Mouse (Mus musculus) naive thymus-derived CD4-positive, alpha-beta T cell, adult 2 months (primary cell): ENCODE data around the gene Arhgef26.

ENCODE experiments used
- DNase-seq: peaks from one replicate; pipeline ENCODE4 v3.0.0-alpha.2; 2011; ENCODE audit warnings: low read depth

The Arhgef26 gene

GRCm38 (mm10) chr3:62338044-62338443, at the start of gene Arhgef26:
Gene Arhgef26, plus strand, starts transcription at chr3:62338344.
- no peak for DNase-seq

- no peak for DNase-seq
These were observed 27.7 kb upstream of the Arhgef26 start for GRCm38 (mm10) chr3:62310493-62310892.

DNA sequence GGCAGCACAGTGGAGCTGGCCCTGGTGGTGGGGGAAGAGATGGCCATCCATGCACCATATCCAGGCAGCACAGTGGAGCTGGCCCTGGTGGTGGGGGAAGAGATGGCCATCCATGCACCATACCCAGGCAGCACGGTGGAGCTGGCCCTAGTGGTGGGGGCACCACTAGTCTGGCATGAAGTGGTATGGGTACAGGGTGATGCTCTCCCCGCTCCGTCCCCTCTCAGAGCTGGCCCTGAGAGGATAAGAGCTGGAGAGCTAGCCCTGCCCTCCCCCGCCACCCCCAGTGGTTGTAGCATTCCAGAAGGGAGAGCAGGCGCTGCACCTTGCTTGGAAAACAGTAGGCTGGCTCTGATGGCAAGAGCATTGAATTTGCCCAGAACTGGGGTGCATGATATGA, 26.9 kb upstream of the Arhgef26 start:
- DNase-seq: no peak

DNA sequence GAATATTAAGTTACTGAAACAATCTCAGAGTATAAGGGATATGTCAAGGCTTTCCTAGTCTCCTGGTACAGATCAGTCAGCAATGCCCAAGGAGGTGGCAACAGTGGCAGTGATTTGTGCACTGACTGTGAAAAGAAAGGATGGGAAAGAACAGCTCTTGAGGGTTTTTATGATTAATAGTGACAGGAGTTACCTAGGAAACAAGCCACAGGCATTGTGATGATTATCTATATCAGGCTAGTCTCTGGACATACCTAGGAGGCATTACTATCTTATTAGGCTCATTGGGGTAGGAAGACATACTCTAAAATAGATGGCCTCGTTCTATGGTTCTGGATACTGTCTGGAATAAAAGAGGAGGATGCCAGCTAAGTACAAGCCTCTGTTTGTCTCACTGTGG, 13.4 kb upstream of the Arhgef26 start:
- DNase-seq: no peak

DNA sequence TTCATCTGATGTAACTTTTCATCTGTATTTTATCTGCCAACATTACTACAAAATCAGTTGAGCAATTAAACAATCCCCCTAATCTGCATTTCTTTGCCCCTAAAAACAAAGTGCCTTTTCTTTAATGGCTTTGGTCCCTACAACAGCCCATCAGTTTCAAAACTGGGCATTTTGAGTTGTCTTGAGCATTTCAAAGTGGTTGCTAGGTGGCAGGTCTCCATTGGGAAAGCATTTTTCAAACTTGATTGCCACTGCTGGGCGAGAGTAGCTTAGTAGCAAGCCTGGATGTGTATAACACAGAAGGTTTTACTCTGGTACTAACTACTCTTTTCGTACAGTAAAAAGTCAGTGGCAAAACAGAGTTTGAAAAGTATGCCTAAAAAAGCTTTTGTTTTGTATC, 10.2 kb upstream of the Arhgef26 start:
- no peak for DNase-seq

GRCm38 (mm10) chr3:62338461-62338853, 313 bp downstream of the Arhgef26 start:
- no peak for DNase-seq

DNA sequence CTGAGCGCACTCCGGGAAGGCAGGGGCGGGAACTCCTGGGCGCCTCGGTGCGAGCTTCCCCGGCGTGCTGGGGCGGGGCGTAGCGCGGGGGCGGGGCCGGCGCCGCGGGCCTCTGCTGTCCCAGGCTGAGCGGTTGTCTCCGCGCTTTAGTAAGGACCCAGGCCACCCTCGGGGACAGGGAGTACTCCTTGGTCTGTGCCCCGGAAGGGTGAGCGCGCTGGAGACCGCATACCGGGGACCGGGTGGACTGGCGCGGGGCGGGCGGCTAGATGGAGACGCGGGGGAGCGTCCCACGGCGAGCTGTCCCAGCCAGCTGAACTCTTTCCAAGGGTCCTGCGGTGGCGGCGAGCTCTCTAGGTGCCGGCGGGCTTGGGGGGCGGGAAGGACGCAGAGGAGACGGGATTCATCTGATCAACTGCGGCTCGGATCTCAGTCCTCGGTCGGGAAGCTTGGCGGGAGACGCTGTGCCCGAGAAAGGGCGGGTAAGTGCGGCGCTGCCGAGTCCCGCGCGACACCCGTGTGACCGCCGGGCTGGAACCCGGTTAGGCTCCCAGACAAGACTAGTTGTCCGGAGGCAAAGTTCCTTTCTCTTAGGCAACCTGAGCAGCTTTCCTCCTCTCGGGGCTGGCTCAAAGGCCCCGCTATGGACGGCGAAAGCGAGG, 841 bp downstream of the Arhgef26 start:
- DNase-seq: no peak

- no peak for DNase-seq
These were observed 1.4 kb downstream of the Arhgef26 start for GRCm38 (mm10) chr3:62339516-62340051.

- DNase-seq: no peak
These were observed 2.1 kb downstream of the Arhgef26 start for GRCm38 (mm10) chr3:62340154-62340760.

- no peak for DNase-seq
These were observed 2.7 kb downstream of the Arhgef26 start for GRCm38 (mm10) chr3:62340861-62341260.

GRCm38 (mm10) chr3:62341496-62342205, 3.5 kb downstream of the Arhgef26 start:
- no peak for DNase-seq

DNA sequence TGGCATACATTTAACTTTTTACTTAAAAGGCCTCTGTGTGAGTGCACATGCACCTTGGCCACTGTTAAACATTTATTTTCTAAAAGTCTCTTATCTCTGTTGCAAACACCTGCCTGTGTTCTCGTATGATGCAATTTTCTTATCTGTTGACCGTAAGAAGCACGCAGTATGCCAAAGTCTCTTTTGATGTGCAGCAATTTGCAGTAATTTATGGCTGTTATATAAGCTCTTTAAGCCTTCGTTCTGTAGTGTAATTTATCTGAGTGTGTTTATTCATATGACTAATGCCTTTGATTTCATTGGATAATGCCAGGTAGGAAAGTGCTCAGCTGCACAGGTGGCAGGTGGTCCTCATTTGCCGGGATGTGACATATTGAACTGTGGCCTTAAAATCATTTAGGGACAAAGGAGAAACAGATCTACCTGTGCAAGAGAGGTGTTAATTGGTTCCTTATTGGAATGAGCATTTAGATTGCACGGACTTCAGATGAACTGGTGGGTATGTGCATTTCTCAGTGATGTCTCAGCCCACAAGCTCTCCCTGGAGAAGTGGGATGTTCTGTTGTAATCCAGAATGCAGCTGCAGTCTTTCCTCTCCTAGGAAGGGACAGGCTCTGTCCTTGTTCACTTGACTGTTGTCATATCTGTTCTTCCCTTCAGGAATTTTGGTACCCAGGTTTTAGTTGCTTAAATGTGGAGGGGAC, 10.5 kb downstream of the Arhgef26 start:
- no peak for DNase-seq

GRCm38 (mm10) chr3:62349218-62349897, 11.2 kb downstream of the Arhgef26 start:
- no peak for DNase-seq

- no peak for DNase-seq
These were observed 13.9 kb downstream of the Arhgef26 start for GRCm38 (mm10) chr3:62352071-62352470.

GRCm38 (mm10) chr3:62352876-62353275, 14.7 kb downstream of the Arhgef26 start:
- DNase-seq: no peak

- no peak for DNase-seq
These were observed 29.7 kb downstream of the Arhgef26 start for GRCm38 (mm10) chr3:62367882-62368281.

DNA sequence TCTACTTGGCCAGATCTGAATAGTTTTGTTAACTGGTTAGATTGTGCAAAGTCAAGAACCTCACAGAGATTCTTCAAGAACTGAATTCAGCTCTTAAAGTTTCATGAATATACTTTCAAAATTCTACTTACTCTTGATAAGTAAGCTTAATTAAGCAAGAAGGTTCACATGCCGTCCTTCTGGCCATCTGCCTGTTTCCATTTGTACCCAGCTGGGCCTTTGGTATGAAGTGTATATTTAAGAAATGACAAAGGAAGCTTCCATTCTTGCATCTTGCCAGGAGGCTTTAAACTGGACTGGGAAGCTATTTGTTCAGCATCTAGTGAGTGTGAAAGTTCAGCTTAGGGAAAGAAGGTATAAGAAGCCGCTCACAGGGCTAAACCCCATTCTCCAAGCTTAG, 34.7 kb downstream of the Arhgef26 start:
- DNase-seq: no peak

DNA sequence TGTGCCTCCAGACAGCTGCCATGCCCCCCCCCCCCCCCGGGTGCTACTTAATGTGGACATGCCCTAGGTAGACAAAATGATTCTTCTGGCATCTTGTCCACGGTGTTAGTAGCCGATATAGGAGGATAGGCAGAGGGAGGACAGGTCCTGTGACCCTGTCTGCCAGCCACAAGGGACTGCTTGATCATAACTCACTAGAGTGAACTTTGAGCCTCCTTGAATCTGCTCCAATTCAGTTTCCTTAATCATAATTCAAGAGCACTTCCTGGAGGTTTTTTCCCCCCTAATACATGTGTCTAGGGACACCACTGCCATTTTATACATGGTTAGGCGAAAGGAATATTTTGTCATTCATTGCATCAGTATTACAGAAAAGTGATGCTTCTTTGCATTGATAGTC, 36.2 kb downstream of the Arhgef26 start:
- DNase-seq: no peak

- no peak for DNase-seq
These were observed 36.7 kb downstream of the Arhgef26 start for GRCm38 (mm10) chr3:62374831-62375230.

DNA sequence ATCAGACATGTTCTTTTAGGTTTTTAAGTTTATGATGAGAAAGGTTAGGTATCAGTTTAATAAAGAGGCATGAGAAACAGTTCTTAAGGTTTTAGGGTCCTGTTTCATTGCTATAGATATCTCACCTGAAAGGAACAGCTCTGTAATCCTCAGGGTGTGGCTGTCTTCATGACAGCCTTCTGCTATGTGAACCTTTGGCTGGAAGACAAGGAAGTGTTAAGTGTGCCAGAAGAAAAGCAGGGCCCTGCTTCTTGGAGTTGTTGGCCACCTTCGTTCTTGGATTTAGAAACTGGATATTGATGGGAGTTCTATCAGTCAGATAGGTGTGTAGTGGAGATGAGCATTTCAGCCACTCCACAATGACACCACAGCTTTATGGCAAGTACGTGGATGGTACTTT, 38.6 kb downstream of the Arhgef26 start:
- no peak for DNase-seq

- no peak for DNase-seq
These were observed 41.8 kb downstream of the Arhgef26 start for GRCm38 (mm10) chr3:62379946-62380345.

- no peak for DNase-seq
These were observed 42.3 kb downstream of the Arhgef26 start for GRCm38 (mm10) chr3:62380420-62380819.
